Mouse (Mus musculus): ENCODE measurements around the gene Olfr649. TPM values are rescaled to one million over a fixed set of nuclear protein-coding genes. Genes with fewer than 3 reads are reported as not detected.

Gene Olfr649
- total RNA-seq, 1 experiment: not detected

GRCm38 (mm10) chr7:104178422-104179054 is 17.2 kb downstream of the Olfr649 start:
- TF ChIP-seq CHD2 (IDR thresholded peaks at IDR 0.05; ENCODE audit: low read depth, low read length): no peak
- TF ChIP-seq MAFK (IDR thresholded peaks at IDR 0.05; ENCODE audit: insufficient read depth, low read depth, low read length): no peak
- TF ChIP-seq ZNF384 (IDR thresholded peaks at IDR 0.05; ENCODE audit: low read depth, low read length): no peak
- no peak for TF ChIP-seq HCFC1 (IDR thresholded peaks at IDR 0.05; ENCODE audit: borderline replicate concordance, insufficient read depth, low read length)
- Histone ChIP-seq H3K4me1 (ENCODE audit: control insufficient read depth in 2 of 2, insufficient read depth in 2 of 2, low read length in 2 of 2, poor library complexity in 1 of 2) (no peaks in the 10 kb centered on the region), H3K36me3 (ENCODE audit: control insufficient read depth, insufficient read depth, low read length, poor library complexity, severe bottlenecking) (no peaks in the 10 kb centered on the region), H3K27ac (ENCODE audit: insufficient read depth, low read depth, low read length, poor library complexity, severe bottlenecking) (no peak overlapping the region), H3K4me3 (ENCODE audit: insufficient read depth in 1 of 2, low read depth in 1 of 2, low read length in 2 of 2, poor library complexity in 1 of 2, severe bottlenecking in 1 of 2) (no peak overlapping the region), H3K9me3 (ENCODE audit: control insufficient read depth, insufficient read depth, low read depth, low read length) (no peaks in the 10 kb centered on the region), H3K9ac (ENCODE audit: insufficient read depth, low read depth, low read length, poor library complexity, severe bottlenecking) (no peak overlapping the region)
- in situ Hi-C loops (cut with MboI; ENCODE audit: low sequenced_read_pairs in 2 of 2, unreplicated experiment in 2 of 2): loop anchor here in 1 of 2 experiments (25.0 kb wide), 1 partner anchor 434 kb away; the partner anchor contains the start of genes Olfr655, Olfr656 and Olfr657
- no peak for DNase-seq (ENCODE audit: low read depth, low spot score)

GRCm38 (mm10) chr7:104175085-104175484 is 20.7 kb downstream of the Olfr649 start:
- Histone ChIP-seq H3K9ac (ENCODE audit: insufficient read depth, low read depth, low read length, poor library complexity, severe bottlenecking) (no peak overlapping the region), H3K27ac (ENCODE audit: insufficient read depth, low read depth, low read length, poor library complexity, severe bottlenecking) (no peak overlapping the region), H3K4me3 (ENCODE audit: insufficient read depth in 1 of 2, low read depth in 1 of 2, low read length in 2 of 2, poor library complexity in 1 of 2, severe bottlenecking in 1 of 2) (no peak overlapping the region), H3K9me3 (ENCODE audit: control insufficient read depth, insufficient read depth, low read depth, low read length) (no peaks in the 10 kb centered on the region), H3K4me1 (ENCODE audit: control insufficient read depth in 2 of 2, insufficient read depth in 2 of 2, low read length in 2 of 2, poor library complexity in 1 of 2) (no peaks in the 10 kb centered on the region), H3K36me3 (ENCODE audit: control insufficient read depth, insufficient read depth, low read length, poor library complexity, severe bottlenecking) (no peaks in the 10 kb centered on the region)
- DNase-seq (ENCODE audit: low read depth, low spot score): no peak
- TF ChIP-seq ZNF384 (IDR thresholded peaks at IDR 0.05; ENCODE audit: low read depth, low read length) (no peak), CHD2 (IDR thresholded peaks at IDR 0.05; ENCODE audit: low read depth, low read length) (no peak), MAFK (IDR thresholded peaks at IDR 0.05; ENCODE audit: insufficient read depth, low read depth, low read length) (no peak), HCFC1 (IDR thresholded peaks at IDR 0.05; ENCODE audit: borderline replicate concordance, insufficient read depth, low read length) (no peak), ZC3H11A (IDR thresholded peaks at IDR 0.05; ENCODE audit: borderline replicate concordance, low read depth, low read length) (no peak)
- in situ Hi-C loops (cut with MboI; ENCODE audit: low sequenced_read_pairs in 2 of 2, unreplicated experiment in 2 of 2): loop anchor here in 1 of 2 experiments (25.0 kb wide), 1 partner anchor 437 kb away; the partner anchor contains the start of genes Olfr655, Olfr656 and Olfr657

DNA sequence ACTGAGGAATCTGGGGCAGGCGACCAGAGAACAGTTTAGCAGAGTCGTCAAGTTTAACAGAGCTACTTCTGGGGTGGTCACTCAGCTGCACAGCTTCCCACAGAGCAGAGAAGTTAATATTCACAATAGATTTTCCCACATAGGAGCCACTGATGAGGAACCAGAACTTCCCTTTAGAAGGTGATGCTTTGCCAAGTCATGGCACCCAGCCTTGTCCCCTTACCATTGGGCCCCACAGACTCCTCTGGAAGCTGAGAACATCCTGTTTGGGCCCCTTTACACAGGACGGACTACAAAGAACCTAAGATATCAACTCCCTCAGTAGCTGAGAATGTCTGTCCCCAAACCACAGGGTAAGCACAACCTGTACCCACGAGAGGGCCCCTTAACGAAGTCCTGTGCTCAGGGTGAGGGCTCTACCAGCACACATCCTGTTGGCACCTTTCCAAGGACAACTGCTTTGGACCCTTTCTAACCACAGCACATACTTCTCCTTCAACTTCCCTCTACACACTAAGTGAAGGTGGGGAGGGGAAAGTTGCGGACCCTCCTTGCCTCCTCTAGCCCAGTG is 26.1 kb downstream of the Olfr649 start:
- in situ Hi-C loops (cut with MboI; ENCODE audit: low sequenced_read_pairs in 2 of 2, unreplicated experiment in 2 of 2): no loop called here
- no peak overlapping the region for H3K4me3 ChIP-seq (ENCODE audit: insufficient read depth in 1 of 2, low read depth in 1 of 2, low read length in 2 of 2, poor library complexity in 1 of 2, severe bottlenecking in 1 of 2)

GRCm38 (mm10) chr7:104167105-104167504 is 28.7 kb downstream of the Olfr649 start:
- Histone ChIP-seq H3K4me1 (ENCODE audit: control insufficient read depth in 2 of 2, insufficient read depth in 2 of 2, low read length in 2 of 2, poor library complexity in 1 of 2) (no peaks in the 10 kb centered on the region), H3K36me3 (ENCODE audit: control insufficient read depth, insufficient read depth, low read length, poor library complexity, severe bottlenecking) (no peaks in the 10 kb centered on the region), H3K27ac (ENCODE audit: insufficient read depth, low read depth, low read length, poor library complexity, severe bottlenecking) (no peak overlapping the region), H3K9ac (ENCODE audit: insufficient read depth, low read depth, low read length, poor library complexity, severe bottlenecking) (no peak overlapping the region), H3K4me3 (ENCODE audit: insufficient read depth in 1 of 2, low read depth in 1 of 2, low read length in 2 of 2, poor library complexity in 1 of 2, severe bottlenecking in 1 of 2) (no peak overlapping the region), H3K9me3 (ENCODE audit: control insufficient read depth, insufficient read depth, low read depth, low read length) (no peaks in the 10 kb centered on the region)
- in situ Hi-C loops (cut with MboI; ENCODE audit: low sequenced_read_pairs in 2 of 2, unreplicated experiment in 2 of 2): no loop called here
- TF ChIP-seq ZC3H11A (IDR thresholded peaks at IDR 0.05; ENCODE audit: borderline replicate concordance, low read depth, low read length) (0 out of 2 replicates have a peak, but pooled peaks have one; percentile 6), ZNF384 (IDR thresholded peaks at IDR 0.05; ENCODE audit: low read depth, low read length) (no peak), HCFC1 (IDR thresholded peaks at IDR 0.05; ENCODE audit: borderline replicate concordance, insufficient read depth, low read length) (no peak), MAFK (IDR thresholded peaks at IDR 0.05; ENCODE audit: insufficient read depth, low read depth, low read length) (no peak), CHD2 (IDR thresholded peaks at IDR 0.05; ENCODE audit: low read depth, low read length) (no peak)
- no peak for DNase-seq (ENCODE audit: low read depth, low spot score)

More for the DNA sequence above, 26.1 kb downstream of the Olfr649 start:
- TF ChIP-seq ZNF384 (IDR thresholded peaks at IDR 0.05; ENCODE audit: low read depth, low read length) (no peak), HCFC1 (IDR thresholded peaks at IDR 0.05; ENCODE audit: borderline replicate concordance, insufficient read depth, low read length) (no peak), ZC3H11A (IDR thresholded peaks at IDR 0.05; ENCODE audit: borderline replicate concordance, low read depth, low read length) (no peak), CHD2 (IDR thresholded peaks at IDR 0.05; ENCODE audit: low read depth, low read length) (no peak), MAFK (IDR thresholded peaks at IDR 0.05; ENCODE audit: insufficient read depth, low read depth, low read length) (no peak)
- H3K27ac ChIP-seq (ENCODE audit: insufficient read depth, low read depth, low read length, poor library complexity, severe bottlenecking): no peak overlapping the region
- H3K9ac ChIP-seq (ENCODE audit: insufficient read depth, low read depth, low read length, poor library complexity, severe bottlenecking): no peak overlapping the region
- H3K4me1 ChIP-seq (ENCODE audit: control insufficient read depth in 2 of 2, insufficient read depth in 2 of 2, low read length in 2 of 2, poor library complexity in 1 of 2): no peaks in the 10 kb centered on the region
- no peaks in the 10 kb centered on the region for H3K9me3 ChIP-seq (ENCODE audit: control insufficient read depth, insufficient read depth, low read depth, low read length)
- DNase-seq (ENCODE audit: low read depth, low spot score): no peak
- no peaks in the 10 kb centered on the region for H3K36me3 ChIP-seq (ENCODE audit: control insufficient read depth, insufficient read depth, low read length, poor library complexity, severe bottlenecking)

Measured in ES-E14 (cell line).